Mouse (Mus musculus): Measurements from ENCODE around the gene Lrrc71.

The Lrrc71 gene

DNA sequence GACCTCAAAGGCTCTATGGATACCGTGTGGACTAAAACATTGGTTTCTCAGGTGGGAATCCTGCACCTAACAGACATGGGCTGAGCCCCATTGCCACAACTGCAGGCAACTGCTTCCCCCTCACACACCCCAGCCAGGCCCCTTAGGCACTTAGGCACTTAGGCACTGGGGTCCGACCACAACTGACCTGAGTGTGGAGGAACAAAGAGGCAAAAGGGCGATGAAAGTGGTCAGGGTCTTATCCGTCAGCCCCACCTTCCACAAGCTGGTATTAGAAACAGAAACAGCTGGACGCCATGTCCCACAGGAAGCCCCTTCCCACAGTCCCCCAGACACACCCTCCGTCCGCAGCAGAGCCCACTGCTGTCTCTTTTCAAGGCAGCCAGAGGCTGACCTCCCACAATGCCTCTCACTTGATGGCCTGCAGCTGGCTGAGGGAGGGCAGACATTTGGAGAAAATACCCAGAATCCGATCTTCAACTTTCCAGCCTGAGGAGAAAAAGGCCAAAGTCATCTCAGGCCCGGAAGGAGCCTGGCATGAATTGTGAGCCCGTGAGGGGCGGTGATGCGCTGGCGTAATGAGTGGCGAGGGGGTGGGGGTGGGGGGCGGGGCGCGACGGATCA lies 3.3 kb downstream of the Lrrc71 start:
- TF ChIP-seq GATA4 (IDR thresholded peaks at IDR 0.05; ENCODE audit: insufficient replicate concordance, low read length), result no peak

DNA sequence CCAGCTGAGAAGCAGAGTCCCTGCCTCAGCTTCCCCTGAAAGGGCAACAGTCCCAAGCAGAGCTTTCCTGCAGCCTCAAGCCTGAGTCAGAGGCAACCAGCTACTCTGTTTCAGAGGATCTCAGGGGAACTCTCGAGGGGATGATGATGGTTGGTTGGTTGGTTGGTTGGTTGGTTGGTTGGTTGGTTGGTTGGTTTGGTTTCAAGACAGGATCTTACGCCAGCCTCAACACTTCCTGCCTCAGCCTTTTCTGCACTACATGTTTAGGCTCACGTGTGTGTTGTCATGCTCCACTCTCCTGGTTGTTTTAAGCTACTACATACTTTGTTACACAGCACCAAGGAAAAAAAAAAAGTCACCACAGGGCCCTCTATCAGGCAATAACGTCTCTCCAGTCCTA lies 4.5 kb downstream of the Lrrc71 start:
- no peak for TF ChIP-seq GATA4 (IDR thresholded peaks at IDR 0.05; ENCODE audit: insufficient replicate concordance, low read length)

DNA sequence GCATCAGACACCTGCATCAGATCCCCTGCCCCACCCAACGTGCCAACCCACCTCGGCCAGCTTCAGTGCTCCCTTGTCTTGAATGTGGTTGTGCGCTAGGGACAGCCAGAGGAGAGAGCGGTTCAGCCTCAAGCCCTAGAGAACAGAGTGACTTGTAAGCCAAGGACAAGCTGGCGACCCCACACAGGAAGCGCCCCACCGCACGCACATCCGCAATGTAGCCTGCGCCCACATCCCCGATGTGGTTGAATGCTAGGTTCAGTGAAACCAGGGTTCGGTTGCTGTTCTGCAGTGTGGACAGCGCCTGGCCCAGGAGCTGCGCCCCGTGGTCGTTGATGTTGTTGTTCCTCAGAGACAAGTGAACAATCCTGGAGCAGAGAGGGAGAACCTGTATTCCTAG lies 5.7 kb downstream of the Lrrc71 start:
- no peak for TF ChIP-seq GATA4 (IDR thresholded peaks at IDR 0.05; ENCODE audit: insufficient replicate concordance, low read length)

DNA sequence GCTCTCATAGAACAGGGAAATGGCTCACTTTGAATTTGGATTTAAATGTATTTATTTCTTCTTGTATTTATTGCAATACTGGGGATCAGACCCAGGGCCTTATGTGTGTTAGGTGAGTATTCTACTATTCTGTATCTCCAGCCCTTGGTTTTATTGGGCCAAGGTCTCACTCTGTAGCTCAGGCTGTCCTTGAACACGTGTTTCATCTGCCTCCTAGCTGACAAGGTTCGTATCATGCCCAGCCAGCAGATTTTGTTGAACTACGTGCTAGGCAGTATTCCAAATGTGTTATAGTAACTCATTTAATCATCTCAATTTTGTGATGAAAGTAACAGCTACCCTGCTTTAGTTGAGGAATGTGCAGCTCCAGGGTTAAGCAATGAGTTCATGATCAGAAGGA lies 6.4 kb downstream of the Lrrc71 start:
- TF ChIP-seq GATA4 (IDR thresholded peaks at IDR 0.05; ENCODE audit: insufficient replicate concordance, low read length), result no peak

DNA sequence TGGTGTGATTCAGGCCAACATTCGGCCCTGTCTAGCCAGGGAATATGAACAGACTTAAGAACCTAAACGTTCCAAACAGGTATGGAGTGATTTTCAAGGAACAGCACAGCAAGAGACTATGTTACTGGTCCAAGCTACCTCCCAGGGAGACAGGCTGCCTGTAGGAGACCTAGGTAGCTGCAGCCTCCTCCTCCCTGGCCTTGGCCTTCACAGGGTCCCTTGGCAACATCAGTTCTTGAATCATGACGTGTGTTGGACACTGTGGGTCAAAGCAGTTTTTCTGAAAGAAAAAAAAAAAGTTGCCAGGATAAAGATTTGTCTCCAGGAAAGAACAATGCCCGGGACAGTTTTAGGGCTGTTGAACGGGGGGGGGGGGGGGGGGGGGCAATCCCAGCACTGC lies 9.5 kb downstream of the Lrrc71 start:
- no peak for TF ChIP-seq GATA4 (IDR thresholded peaks at IDR 0.05; ENCODE audit: insufficient replicate concordance, low read length)

DNA sequence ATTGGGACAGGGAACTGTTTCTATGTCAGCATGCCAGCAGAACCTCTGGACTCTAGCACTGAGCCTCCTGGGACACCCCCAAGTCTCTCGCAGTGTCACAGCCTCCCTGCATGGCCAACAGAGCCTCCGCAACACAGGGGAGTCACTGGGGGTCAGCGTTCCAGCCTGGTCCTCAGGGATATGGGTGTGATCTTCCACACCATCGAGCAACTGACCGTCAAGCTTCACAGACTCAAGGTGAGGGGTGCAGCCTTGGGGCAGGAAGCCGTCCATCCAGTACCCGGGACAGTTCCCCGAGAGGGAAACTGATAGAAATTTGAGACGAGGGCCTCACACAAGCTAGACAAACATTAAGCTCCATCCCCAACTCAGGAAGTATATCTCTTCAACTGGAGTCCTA lies 13.1 kb downstream of the Lrrc71 start:
- no peak for TF ChIP-seq GATA4 (IDR thresholded peaks at IDR 0.05; ENCODE audit: insufficient replicate concordance, low read length)

DNA sequence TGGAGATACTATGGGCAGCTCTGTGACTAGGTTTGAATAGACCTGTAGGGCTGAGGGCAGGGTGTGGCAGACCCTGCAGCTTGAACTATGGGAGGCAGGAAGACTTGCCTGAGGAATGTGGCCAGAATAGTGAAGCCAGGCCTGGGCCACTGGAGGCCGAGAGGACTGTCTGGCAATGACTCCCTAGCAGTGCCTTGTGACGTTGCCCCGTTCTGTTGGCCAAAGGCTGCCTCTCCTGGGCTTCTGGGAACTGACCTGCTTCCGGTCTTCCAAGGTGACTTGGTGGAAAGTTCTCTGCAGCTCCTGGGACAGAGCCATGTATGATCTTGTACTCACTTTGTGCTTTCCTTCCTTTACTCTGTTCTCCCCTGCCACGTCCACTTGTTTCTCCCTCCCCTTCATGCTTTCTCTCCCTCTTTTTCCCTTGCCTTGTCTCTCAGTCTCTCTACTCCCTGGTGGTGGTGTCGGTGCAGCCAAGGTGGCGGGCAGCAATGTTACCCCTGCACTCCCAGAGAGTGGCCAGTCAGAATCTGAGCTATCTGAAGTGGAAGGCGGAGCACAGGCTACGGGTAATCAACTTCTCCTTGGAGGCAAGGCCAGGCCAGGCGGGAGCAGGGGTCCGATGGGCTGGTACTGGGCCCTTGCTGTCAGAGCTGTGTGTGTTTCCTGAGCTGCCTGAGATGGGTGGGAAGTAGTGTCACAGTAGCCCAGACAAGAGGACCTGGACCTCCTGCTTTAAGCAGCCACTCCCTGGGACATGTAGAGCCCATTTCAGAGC lies 14.3 kb downstream of the Lrrc71 start:
- TF ChIP-seq GATA4 (IDR thresholded peaks at IDR 0.05; ENCODE audit: insufficient replicate concordance, low read length), result no peak

DNA sequence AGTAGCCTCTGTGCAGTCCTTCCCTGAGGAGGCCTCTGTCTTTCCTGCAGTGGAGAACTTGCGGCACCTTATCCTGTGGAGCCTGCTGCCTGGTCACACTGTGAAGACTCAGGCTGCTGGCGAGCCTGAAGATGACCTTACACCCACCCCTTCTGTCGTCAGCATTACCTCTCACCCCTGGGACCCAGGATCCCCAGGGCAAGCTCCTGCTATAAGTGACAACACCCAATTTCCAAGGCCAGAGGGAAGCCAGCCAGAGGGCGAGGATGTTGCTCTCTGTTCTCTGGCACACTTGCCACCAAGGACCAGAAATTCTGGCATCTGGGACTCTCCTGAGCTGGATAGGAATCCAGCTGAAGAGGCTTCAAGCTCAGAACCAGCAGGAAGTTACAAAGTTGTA lies 15.3 kb downstream of the Lrrc71 start:
- TF ChIP-seq GATA4 (IDR thresholded peaks at IDR 0.05; ENCODE audit: insufficient replicate concordance, low read length), result no peak

DNA sequence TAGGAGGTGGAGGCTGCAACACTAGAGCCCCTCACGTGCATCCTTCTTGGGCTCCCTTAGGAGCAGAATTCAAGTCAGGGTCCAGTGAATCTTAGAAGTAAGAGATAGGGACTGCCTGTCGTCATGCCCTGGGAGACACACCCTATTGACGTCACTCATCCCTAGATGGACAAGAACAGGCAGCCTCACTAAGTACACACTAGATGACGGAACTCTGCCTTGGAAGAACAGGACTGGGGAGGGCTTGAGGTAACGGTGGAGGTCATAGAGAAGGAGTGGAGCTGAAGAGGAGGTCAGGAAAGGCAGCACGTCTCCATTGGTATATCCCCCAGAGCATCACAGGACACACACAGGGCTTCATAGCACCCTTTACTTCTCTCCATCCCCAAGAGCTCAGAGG lies 19.7 kb downstream of the Lrrc71 start:
- no peak for TF ChIP-seq GATA4 (IDR thresholded peaks at IDR 0.05; ENCODE audit: insufficient replicate concordance, low read length)

- no peak for TF ChIP-seq GATA4 (IDR thresholded peaks at IDR 0.05; ENCODE audit: insufficient replicate concordance, low read length)
Measured at GRCm38 (mm10) chr3:87726191-87726590, 22.2 kb downstream of the Lrrc71 start.

GRCm38 (mm10) chr3:87725396-87726160 lies 22.8 kb downstream of the Lrrc71 start:
- TF ChIP-seq GATA4 (IDR thresholded peaks at IDR 0.05; ENCODE audit: insufficient replicate concordance, low read length), result no peak

- no peak for TF ChIP-seq GATA4 (IDR thresholded peaks at IDR 0.05; ENCODE audit: insufficient replicate concordance, low read length)
Measured at GRCm38 (mm10) chr3:87724556-87724955, 23.9 kb downstream of the Lrrc71 start.

DNA sequence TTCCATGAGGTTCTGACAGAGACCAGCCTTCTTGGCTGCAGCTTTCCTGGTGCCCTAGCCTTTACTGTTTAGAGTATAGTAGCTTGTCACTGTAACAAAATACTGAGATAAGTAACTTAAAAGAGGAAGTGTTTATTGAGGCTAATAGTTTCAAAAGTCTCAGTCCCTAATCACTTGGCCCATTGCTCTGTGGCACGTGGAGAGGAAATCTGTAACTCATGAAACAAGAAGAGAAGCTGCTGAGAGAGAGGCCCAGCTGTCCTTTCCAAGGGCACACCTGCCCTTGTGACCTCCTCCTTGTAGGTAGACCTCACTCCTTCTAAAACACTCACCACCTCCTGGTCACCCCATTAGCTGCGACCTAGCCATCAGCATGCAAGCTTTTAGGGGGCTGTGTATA lies 29.9 kb downstream of the Lrrc71 start:
- TF ChIP-seq GATA4 (IDR thresholded peaks at IDR 0.05; ENCODE audit: insufficient replicate concordance, low read length), result no peak
